Mouse (Mus musculus) embryonic facial prominence, embryonic 11.5 days (tissue): ENCODE results near the gene Zdhhc19. TPM values are rescaled to one million over a fixed set of nuclear protein-coding genes. Genes with fewer than 3 reads are reported as not detected.

Experiments used
- ATAC-seq: fragments of 200-750 bp; cut with Nextera tagmentation; replicated peaks from 2 replicates; pipeline ENCODE4 v1.8.0; 2017; ENCODE audit warnings: low read depth; ENCODE audit not compliant: insufficient number of reproducible peaks, low FRiP score, low TSS enrichment
- DNase-seq: peaks from one replicate; pipeline ENCODE4 v3.0.0-alpha.2; 2015; ENCODE audit warnings: low spot score
- H3K27ac ChIP-seq: fragments of 300-500 bp; sonication (generic); replicated peaks from 2 replicates; pipeline ENCODE4 v1.5.1; 2014; ENCODE audit warnings: mild to moderate bottlenecking, low read depth, low read length, control low read depth
- H3K27me3 ChIP-seq: fragments of 300-500 bp; sonication (generic); 2 replicates; pipeline ENCODE4 v1.6.1; 2014; ENCODE audit warnings: mild to moderate bottlenecking, low read length, moderate library complexity, mixed read lengths; ENCODE audit not compliant: control insufficient read depth, insufficient read depth
- H3K36me3 ChIP-seq: fragments of 300-500 bp; sonication (generic); replicated peaks from 2 replicates; pipeline ENCODE4 v1.6.1; 2014; ENCODE audit warnings: low read depth, mild to moderate bottlenecking, low read length, moderate library complexity, mixed read lengths; ENCODE audit not compliant: control insufficient read depth, insufficient read depth
- H3K4me1 ChIP-seq: fragments of 300-500 bp; sonication (generic); 2 replicates; pipeline ENCODE4 v1.6.1; 2014; ENCODE audit warnings: low read length, mixed read lengths; ENCODE audit not compliant: control insufficient read depth, insufficient read depth
- H3K4me2 ChIP-seq: fragments of 300-500 bp; sonication (generic); 2 replicates; pipeline ENCODE4 v1.6.1; 2014; ENCODE audit warnings: low read depth, mild to moderate bottlenecking, control low read depth, low read length, moderate library complexity
- H3K4me3 ChIP-seq: fragments of 300-500 bp; sonication (generic); 2 replicates; pipeline ENCODE4 v1.5.1; 2014; ENCODE audit warnings: low read depth, low read length, control low read depth
- H3K9ac ChIP-seq: fragments of 300-500 bp; sonication (generic); replicated peaks from 2 replicates; pipeline ENCODE4 v1.6.1; 2014; ENCODE audit warnings: mild to moderate bottlenecking, control low read depth, low read length
- H3K9me3 ChIP-seq: fragments of 300-500 bp; sonication (generic); replicated peaks from 2 replicates; pipeline ENCODE4 v1.6.1; 2016; ENCODE audit warnings: mild to moderate bottlenecking, low read length, inconsistent platforms, mixed read lengths; ENCODE audit not compliant: control insufficient read depth
- WGBS: fragments of 180-500 bp; shearing (Covaris S2); extraction: QIAGEN DNeasy Blood & Tissue Kit; methylation state at CpG from one replicate; pipeline ENCODE4 v1.1.7; 2014; 5-methylcytosine and 5-hydroxymethylcytosine counted together
- polyA plus RNA-seq: library from polyadenylated mRNA; unstranded; fragments of >200 nt; fragmentation: Nextera tagmentation; extraction: Ambion mirVana; gene quantifications from 2 replicates; pipeline ENCODE4 v1.2.1, GENCODE M21; 2014

Zdhhc19 gene
- polyA plus RNA-seq, 1 experiment from 2014 or later, result not detected

DNA sequence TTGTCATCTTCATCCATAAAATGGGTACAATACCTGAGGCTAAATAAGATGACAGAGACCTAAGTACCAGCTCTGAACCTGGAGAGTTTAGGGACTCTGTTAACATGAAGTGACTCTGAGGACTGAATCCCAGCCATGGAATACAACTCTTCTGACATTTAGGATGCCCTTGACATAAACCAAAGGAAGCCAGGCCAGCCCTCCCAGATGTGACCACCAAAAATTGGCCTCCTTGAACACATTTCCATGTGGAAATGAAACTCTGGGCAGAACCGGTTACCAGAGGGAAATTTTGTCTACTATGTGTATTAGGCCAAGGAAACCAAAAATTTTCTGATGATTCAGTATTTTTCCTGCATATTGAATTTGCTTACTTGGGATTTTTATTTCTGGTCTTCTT, 103.1 kb downstream of the Zdhhc19 start:
- Histone ChIP-seq H3K27ac (no peak overlapping the region), H3K9ac (no peak overlapping the region), H3K9me3 (no peaks in the 10 kb centered on the region), H3K27me3 (no peaks in the 10 kb centered on the region), H3K4me1 (no peaks in the 10 kb centered on the region), H3K4me2 (no peak overlapping the region), H3K36me3 (no peaks in the 10 kb centered on the region), H3K4me3 (no peak overlapping the region)
- 92% methylated on average over 1 of the region's 1 CpGs for WGBS
- no peak for DNase-seq
- no peak for ATAC-seq

DNA sequence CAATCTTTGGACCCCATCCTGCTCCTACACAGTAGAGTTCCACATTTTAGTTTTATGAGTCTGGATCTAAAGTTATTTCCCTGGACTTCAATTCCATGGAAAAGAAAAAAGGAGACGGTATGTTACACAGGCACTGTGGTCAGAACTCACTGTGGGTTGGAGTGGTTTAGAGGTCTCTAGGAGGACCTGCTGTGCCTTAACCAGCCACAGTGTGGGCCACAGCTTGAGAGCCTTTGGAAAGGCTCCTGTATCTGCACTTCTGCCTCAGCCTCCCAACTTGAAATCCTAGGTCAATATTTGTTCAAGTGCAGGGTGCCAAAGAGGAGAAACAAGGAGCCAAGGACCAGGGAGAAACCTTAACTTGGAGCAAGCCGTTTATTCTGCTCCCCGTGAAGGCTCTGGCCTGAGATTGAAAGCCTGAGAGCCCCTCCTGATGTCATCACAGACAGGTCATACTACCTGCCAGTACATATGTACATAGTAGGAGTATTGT, 106.2 kb downstream of the Zdhhc19 start:
- Histone ChIP-seq H3K9ac (no peak overlapping the region), H3K9me3 (no peaks in the 10 kb centered on the region), H3K4me2 (no peak overlapping the region), H3K4me1 (no peaks in the 10 kb centered on the region), H3K27me3 (no peaks in the 10 kb centered on the region), H3K36me3 (no peaks in the 10 kb centered on the region), H3K4me3 (no peak overlapping the region), H3K27ac (no peak overlapping the region)
- ATAC-seq (no peak), DNase-seq (no peak)
- 70% methylated on average over 3 of the region's 3 CpGs for WGBS

DNA sequence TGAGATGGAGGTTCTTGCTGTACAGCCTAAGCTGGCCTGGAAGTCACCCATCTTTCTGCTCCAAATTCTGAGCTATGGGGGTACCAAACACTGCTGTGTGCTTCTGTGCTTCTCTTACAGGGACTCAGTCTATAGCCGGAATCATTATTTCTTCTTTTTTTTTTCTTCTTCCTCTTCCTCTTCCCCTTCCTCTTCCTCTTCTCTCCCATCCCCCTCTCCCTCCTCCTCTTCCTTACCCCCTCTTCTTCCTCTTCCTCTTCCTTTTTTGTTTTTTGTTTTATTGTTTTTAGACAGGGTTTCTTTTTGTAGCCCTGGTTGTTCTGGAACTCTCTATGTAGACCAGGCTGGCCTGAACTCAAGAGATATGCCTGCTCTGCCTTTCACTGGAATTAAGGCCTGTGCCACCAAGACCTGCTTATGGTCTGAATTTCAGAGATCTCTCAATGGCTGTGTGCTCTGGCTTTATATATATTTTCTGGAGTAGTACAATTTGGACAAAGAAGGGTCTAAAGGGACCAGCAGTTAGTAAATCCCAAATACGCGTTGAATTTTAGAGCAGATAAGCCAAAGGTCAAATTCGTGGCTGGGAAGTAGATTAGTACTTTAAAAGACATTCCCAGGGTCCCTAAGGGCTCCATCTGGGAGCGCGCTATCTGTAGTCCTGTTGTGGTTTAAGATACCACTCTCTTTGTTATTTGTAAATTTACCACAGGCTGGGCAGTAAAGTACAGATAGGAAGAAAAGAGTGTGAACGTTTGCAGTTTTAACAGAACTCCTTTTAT, 111.7 kb downstream of the Zdhhc19 start:
- H3K4me1 ChIP-seq, result no peaks in the 10 kb centered on the region
- no peak overlapping the region for H3K4me3 ChIP-seq
- H3K27ac ChIP-seq, result no peak overlapping the region
- no peak overlapping the region for H3K9ac ChIP-seq
- 64% methylated on average over 7 of the region's 7 CpGs for WGBS
- ATAC-seq (no peak), DNase-seq (no peak)
- H3K4me2 ChIP-seq, result no peak overlapping the region; the same call in 1 of the 2 replicates
- no peaks in the 10 kb centered on the region for H3K27me3 ChIP-seq
- no peaks in the 10 kb centered on the region for H3K36me3 ChIP-seq
- H3K9me3 ChIP-seq, result no peaks in the 10 kb centered on the region

DNA sequence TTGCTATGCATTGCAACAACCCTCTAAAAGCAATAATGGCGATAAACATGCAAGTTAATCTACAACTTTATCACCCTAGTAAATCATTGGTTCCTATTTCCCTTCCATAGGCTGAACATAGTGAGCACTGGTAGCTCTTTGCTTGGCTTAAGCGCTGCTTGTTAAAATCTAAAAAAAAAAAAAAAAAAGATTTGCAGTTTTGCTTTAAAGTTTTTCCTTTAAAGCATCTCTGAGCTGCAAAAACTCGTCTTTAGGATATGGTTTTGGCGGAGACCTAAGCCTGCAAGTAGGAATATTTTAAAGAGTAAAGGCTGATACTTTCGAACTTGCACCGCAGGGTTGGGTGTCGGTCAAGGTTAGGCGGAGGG, 112.3 kb downstream of the Zdhhc19 start:
- no peaks in the 10 kb centered on the region for H3K9me3 ChIP-seq
- H3K36me3 ChIP-seq, result no peaks in the 10 kb centered on the region
- ATAC-seq (no peak), DNase-seq (no peak)
- no peak overlapping the region for H3K9ac ChIP-seq
- H3K27me3 ChIP-seq, result no peaks in the 10 kb centered on the region
- peak overlapping the region; percentile 85 for H3K4me3 ChIP-seq
- WGBS, result 10% methylated on average over 8 of the region's 8 CpGs
- no peak overlapping the region for H3K27ac ChIP-seq
- peak overlapping the region; percentile 86 for H3K4me2 ChIP-seq
- no peaks in the 10 kb centered on the region for H3K4me1 ChIP-seq

DNA sequence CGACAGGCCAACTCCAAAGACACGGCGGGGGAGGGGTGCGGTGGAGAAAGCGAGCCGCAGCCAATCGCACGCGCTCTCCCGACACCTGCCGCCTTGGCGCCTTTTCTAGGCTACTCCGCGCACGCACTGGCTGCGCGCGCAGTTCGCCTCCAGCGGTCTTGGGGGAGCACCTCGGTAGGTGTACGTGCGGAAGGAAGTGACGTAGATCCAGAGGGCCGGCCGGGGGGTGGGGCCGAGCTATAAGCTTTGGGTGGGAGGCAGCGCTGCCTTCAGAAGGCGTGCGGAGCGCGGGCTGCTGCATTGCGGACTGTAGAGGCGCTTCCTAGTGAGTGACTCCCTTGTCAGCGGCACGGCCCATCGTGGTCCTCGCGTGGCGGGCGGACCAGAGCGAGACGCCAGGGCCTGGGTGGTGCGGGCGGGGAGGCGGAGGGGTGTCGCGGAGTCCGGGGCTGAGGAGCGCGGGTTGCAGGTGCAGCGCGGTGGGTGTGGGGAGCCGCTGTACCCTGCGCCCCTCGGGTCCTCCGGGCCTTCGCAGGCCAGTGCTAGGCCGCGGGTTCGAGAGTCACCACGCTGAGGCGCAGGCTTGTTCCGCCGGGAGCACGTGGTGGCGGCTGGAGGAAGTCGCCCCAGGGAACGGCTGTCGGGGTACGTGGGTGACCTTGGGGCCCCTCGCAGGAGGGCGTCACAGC, 112.8 kb downstream of the Zdhhc19 start, which contains the start of gene Tfrc:
TSS of gene Tfrc (plus strand) at position 209 of the 689 bp plus-strand sequence.
- ATAC-seq (peak; percentile 98), DNase-seq (peak; percentile 100)
- Histone ChIP-seq H3K27ac (peak within 1 kb of the TSS; percentile 89), H3K36me3 (no peaks in the 10 kb centered on the region), H3K9ac (peak within 1 kb of the TSS; percentile 78), H3K4me2 (peak within 1 kb of the TSS; percentile 86), H3K4me3 (peak within 1 kb of the TSS; percentile 85), H3K9me3 (no peaks in the 10 kb centered on the region), H3K4me1 (no peaks in the 10 kb centered on the region), H3K27me3 (no peaks in the 10 kb centered on the region)
- under 1% methylated on average over 72 of the region's 73 CpGs for WGBS

DNA sequence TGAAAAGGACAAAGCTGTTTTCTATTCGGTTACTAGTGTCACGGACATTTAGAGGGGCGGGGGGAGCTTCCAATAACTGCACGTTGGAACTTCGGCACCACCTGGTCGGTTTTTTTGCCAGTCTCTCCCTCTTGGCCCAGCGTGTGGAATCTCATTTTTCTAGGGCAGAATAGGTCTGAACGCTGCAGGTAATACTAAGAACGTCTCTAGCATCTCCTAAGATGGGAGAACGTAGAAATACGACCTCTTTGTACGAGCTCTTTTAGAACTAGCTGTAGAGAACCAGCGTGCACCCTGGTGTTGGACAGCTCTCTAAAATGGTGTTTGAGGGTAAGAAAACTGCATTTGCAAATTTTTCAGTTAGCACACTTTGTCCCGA, 113.3 kb downstream of the Zdhhc19 start:
- Histone ChIP-seq H3K36me3 (peaks cover under 1% of the 10 kb centered on the region), H3K27ac (peak overlapping the region; percentile 89; the same call in 1 of the 2 replicates), H3K9me3 (no peaks in the 10 kb centered on the region), H3K4me2 (peak overlapping the region; percentile 86), H3K9ac (peak overlapping the region; percentile 78), H3K4me1 (no peaks in the 10 kb centered on the region), H3K4me3 (peak overlapping the region; percentile 85), H3K27me3 (no peaks in the 10 kb centered on the region)
- peak; percentile 30 for DNase-seq
- WGBS, result under 1% methylated on average over 14 of the region's 14 CpGs
- ATAC-seq, result no peak

DNA sequence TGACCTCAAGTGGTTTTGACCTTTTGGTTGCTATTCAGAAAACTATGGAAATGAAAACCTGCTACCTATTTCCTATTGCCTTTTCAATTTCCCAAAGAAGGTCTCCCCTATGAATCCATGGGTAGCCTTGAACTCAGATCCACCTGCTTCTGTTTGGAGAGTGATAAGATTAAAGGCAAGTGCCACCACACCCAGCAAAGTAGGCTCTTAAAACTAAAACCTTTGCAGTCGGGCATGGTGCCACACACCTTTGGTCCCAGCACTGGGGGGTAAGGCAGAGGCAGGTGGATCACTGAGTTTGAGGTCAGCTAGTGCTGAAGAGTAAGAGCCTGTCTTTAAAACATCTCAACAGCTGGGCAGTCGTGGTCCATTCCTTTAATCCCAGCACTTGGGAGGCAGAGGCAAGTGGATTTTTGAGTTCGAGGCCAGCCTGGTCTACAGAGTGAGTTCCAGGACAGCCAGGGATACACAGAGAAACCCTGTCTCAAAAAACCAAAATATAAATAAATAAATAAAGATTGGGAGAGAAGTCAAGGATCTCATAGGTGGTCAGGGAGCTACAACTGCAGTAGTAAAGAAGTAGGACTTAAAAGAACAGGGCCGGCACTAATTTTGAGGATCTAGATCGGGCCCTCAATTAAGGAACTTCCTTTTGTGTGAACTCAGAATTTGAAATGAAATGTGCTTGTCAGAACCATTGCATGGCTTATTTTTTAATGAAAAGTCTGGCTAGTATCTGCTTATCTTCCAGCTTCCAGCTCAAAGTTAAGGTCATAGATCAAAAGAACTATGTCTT, 114.6 kb downstream of the Zdhhc19 start:
- no peak overlapping the region for H3K9ac ChIP-seq

More for the DNA sequence above, 114.6 kb downstream of the Zdhhc19 start:
- 76% methylated on average over 5 of the region's 5 CpGs for WGBS
- no peak overlapping the region for H3K4me2 ChIP-seq
- peaks cover 3% of the 10 kb centered on the region for H3K36me3 ChIP-seq
- no peaks in the 10 kb centered on the region for H3K27me3 ChIP-seq
- H3K9me3 ChIP-seq, result no peaks in the 10 kb centered on the region
- ATAC-seq (no peak), DNase-seq (no peak)
- H3K27ac ChIP-seq, result no peak overlapping the region
- peak overlapping the region; percentile 85; the same call in 1 of the 2 replicates for H3K4me3 ChIP-seq
- no peaks in the 10 kb centered on the region for H3K4me1 ChIP-seq
